Mouse (Mus musculus) hindbrain, embryonic 11.5 days (tissue): ENCODE results near the gene Stmn1. TPM values are rescaled to one million over a fixed set of nuclear protein-coding genes. Genes with fewer than 3 reads are reported as not detected.
A peak's percentile ranks its signal among the peaks of the same experiment; 100 is the strongest.

ENCODE experiments used
- ATAC-seq: fragments of 200-750 bp; cut with Nextera tagmentation; 2 replicates; pipeline ENCODE4 v1.8.0; 2017; ENCODE audit warnings: mild to moderate bottlenecking, moderate TSS enrichment, moderate library complexity; ENCODE audit not compliant: low FRiP score
- DNase-seq: peaks from one replicate; pipeline ENCODE4 v3.0.0-alpha.2; 2015; ENCODE audit warnings: low spot score
- H3K27ac ChIP-seq: fragments of 300-500 bp; sonication (generic); 2 replicates; pipeline ENCODE4 v1.5.1; 2014; ENCODE audit warnings: mild to moderate bottlenecking, low read depth, low read length
- H3K27me3 ChIP-seq: fragments of 300-500 bp; sonication (generic); 2 replicates; pipeline ENCODE4 v1.6.1; 2014; ENCODE audit warnings: mild to moderate bottlenecking, low read length, moderate library complexity, mixed read lengths; ENCODE audit not compliant: control insufficient read depth, insufficient read depth
- H3K36me3 ChIP-seq: fragments of 300-500 bp; sonication (generic); 2 replicates; pipeline ENCODE4 v1.6.1; 2014; ENCODE audit warnings: mild to moderate bottlenecking, low read length, moderate library complexity, mixed read lengths; ENCODE audit not compliant: control insufficient read depth, insufficient read depth
- H3K4me1 ChIP-seq: fragments of 300-500 bp; sonication (generic); replicated peaks from 2 replicates; pipeline ENCODE4 v1.6.1; 2014; ENCODE audit warnings: low read length, mixed read lengths; ENCODE audit not compliant: control insufficient read depth, insufficient read depth
- H3K4me2 ChIP-seq: fragments of 300-500 bp; sonication (generic); replicated peaks from 2 replicates; pipeline ENCODE4 v1.6.1; 2014; ENCODE audit warnings: mild to moderate bottlenecking, low read depth, low read length
- H3K4me3 ChIP-seq: fragments of 300-500 bp; sonication (generic); 2 replicates; pipeline ENCODE4 v1.5.1; 2014; ENCODE audit warnings: low read depth, low read length
- H3K9ac ChIP-seq: fragments of 300-500 bp; sonication (generic); 2 replicates; pipeline ENCODE4 v1.6.1; 2014; ENCODE audit warnings: low read depth, low read length
- H3K9me3 ChIP-seq: fragments of 300-500 bp; sonication (generic); 2 replicates; pipeline ENCODE4 v1.6.1; 2016; ENCODE audit warnings: low read length; ENCODE audit not compliant: control insufficient read depth
- WGBS: fragments of 180-500 bp; shearing (Covaris S2); extraction: QIAGEN DNeasy Blood & Tissue Kit; methylation state at CpG from one replicate; pipeline ENCODE4 v1.1.7; 2014; 5-methylcytosine and 5-hydroxymethylcytosine counted together
- polyA plus RNA-seq: library from polyadenylated mRNA; unstranded; fragments of >200 nt; fragmentation: Nextera tagmentation; extraction: Ambion mirVana; gene quantifications from 2 replicates; pipeline ENCODE4 v1.2.1, GENCODE M21; 2014

Stmn1 gene
- polyA plus RNA-seq, 1 experiment from 2014 or later = 4,492 TPM

- no peaks in the 10 kb centered on the region for H3K36me3 ChIP-seq
- ATAC-seq (peak; percentile 40), DNase-seq (peak; percentile 53)
- H3K27me3 ChIP-seq = peaks cover 4% of the 10 kb centered on the region
- peak overlapping the region; percentile 60 for H3K9ac ChIP-seq
- H3K9me3 ChIP-seq = no peaks in the 10 kb centered on the region
- H3K4me3 ChIP-seq = no peak overlapping the region
- H3K4me1 ChIP-seq = peaks cover 3% of the 10 kb centered on the region
- H3K27ac ChIP-seq = peak overlapping the region; percentile 88
- H3K4me2 ChIP-seq = peak overlapping the region; percentile 26; the same call in 1 of the 2 replicates
- 22% methylated on average over 20 of the region's 20 CpGs for WGBS
These were observed 17.5 kb upstream of the Stmn1 start for GRCm38 (mm10) chr4:134450392-134451195.

GRCm38 (mm10) chr4:134451484-134451883 lies 16.6 kb upstream of the Stmn1 start:
- no peaks in the 10 kb centered on the region for H3K9me3 ChIP-seq
- no peak for DNase-seq
- H3K27me3 ChIP-seq = peaks cover 4% of the 10 kb centered on the region
- H3K4me2 ChIP-seq = no peak overlapping the region
- H3K4me1 ChIP-seq = peaks cover 3% of the 10 kb centered on the region
- no peak for ATAC-seq
- H3K27ac ChIP-seq = no peak overlapping the region
- no peak overlapping the region for H3K4me3 ChIP-seq
- H3K9ac ChIP-seq = no peak overlapping the region
- H3K36me3 ChIP-seq = no peaks in the 10 kb centered on the region
- WGBS = 56% methylated on average over 9 of the region's 9 CpGs

- H3K4me1 ChIP-seq = peaks cover 3% of the 10 kb centered on the region
- H3K36me3 ChIP-seq = no peaks in the 10 kb centered on the region
- ATAC-seq (no peak), DNase-seq (peak; percentile 41)
- H3K27ac ChIP-seq = no peak overlapping the region
- H3K4me2 ChIP-seq = peak overlapping the region; percentile 26
- H3K9me3 ChIP-seq = no peaks in the 10 kb centered on the region
- no peak overlapping the region for H3K9ac ChIP-seq
- H3K27me3 ChIP-seq = peaks cover 4% of the 10 kb centered on the region
- H3K4me3 ChIP-seq = no peak overlapping the region
- 22% methylated on average over 34 of the region's 34 CpGs for WGBS
These were observed 14.3 kb upstream of the Stmn1 start for GRCm38 (mm10) chr4:134453619-134454400.

GRCm38 (mm10) chr4:134455310-134455709 lies 12.8 kb upstream of the Stmn1 start:
- ATAC-seq = no peak
- Histone ChIP-seq H3K4me2 (no peak overlapping the region), H3K4me3 (no peak overlapping the region), H3K36me3 (no peaks in the 10 kb centered on the region), H3K27me3 (peaks cover 4% of the 10 kb centered on the region), H3K27ac (no peak overlapping the region), H3K9me3 (no peaks in the 10 kb centered on the region), H3K9ac (no peak overlapping the region), H3K4me1 (peaks cover 3% of the 10 kb centered on the region)
- whole genome bisulfite sequencing = 39% methylated on average over 6 of the region's 6 CpGs
- no peak for DNase-seq

GRCm38 (mm10) chr4:134457130-134457825 lies 10.8 kb upstream of the Stmn1 start:
- 64% methylated on average over 7 of the region's 7 CpGs for WGBS
- H3K27ac ChIP-seq = no peak overlapping the region
- H3K9me3 ChIP-seq = no peaks in the 10 kb centered on the region
- H3K4me1 ChIP-seq = no peaks in the 10 kb centered on the region
- H3K9ac ChIP-seq = no peak overlapping the region
- peaks cover 4% of the 10 kb centered on the region for H3K27me3 ChIP-seq
- no peak overlapping the region for H3K4me3 ChIP-seq
- H3K4me2 ChIP-seq = no peak overlapping the region
- ATAC-seq (no peak), DNase-seq (no peak)
- no peaks in the 10 kb centered on the region for H3K36me3 ChIP-seq

- H3K4me1 ChIP-seq = no peaks in the 10 kb centered on the region
- H3K9me3 ChIP-seq = no peaks in the 10 kb centered on the region
- H3K27ac ChIP-seq = no peak overlapping the region
- no peak overlapping the region for H3K4me2 ChIP-seq
- ATAC-seq = no peak
- H3K9ac ChIP-seq = no peak overlapping the region
- H3K36me3 ChIP-seq = no peaks in the 10 kb centered on the region
- 78% methylated on average over 5 of the region's 5 CpGs for WGBS
- no peak overlapping the region for H3K4me3 ChIP-seq
- peaks cover under 1% of the 10 kb centered on the region for H3K27me3 ChIP-seq
- DNase-seq = no peak
These were observed 9.3 kb upstream of the Stmn1 start for GRCm38 (mm10) chr4:134458856-134459255.

GRCm38 (mm10) chr4:134460277-134460676 lies 7.8 kb upstream of the Stmn1 start:
- Histone ChIP-seq H3K27me3 (no peaks in the 10 kb centered on the region), H3K4me3 (no peak overlapping the region), H3K4me2 (no peak overlapping the region), H3K27ac (no peak overlapping the region), H3K36me3 (no peaks in the 10 kb centered on the region), H3K9me3 (no peaks in the 10 kb centered on the region), H3K4me1 (no peaks in the 10 kb centered on the region), H3K9ac (no peak overlapping the region)
- DNase-seq (no peak), ATAC-seq (no peak)
- whole genome bisulfite sequencing = 87% methylated on average over 10 of the region's 10 CpGs

GRCm38 (mm10) chr4:134461252-134461651 lies 6.9 kb upstream of the Stmn1 start:
- no peaks in the 10 kb centered on the region for H3K9me3 ChIP-seq
- no peaks in the 10 kb centered on the region for H3K36me3 ChIP-seq
- H3K27ac ChIP-seq = no peak overlapping the region
- WGBS = 85% methylated on average over 5 of the region's 5 CpGs
- H3K4me2 ChIP-seq = no peak overlapping the region
- H3K4me1 ChIP-seq = no peaks in the 10 kb centered on the region
- H3K27me3 ChIP-seq = no peaks in the 10 kb centered on the region
- H3K9ac ChIP-seq = no peak overlapping the region
- H3K4me3 ChIP-seq = no peak overlapping the region
- ATAC-seq (no peak), DNase-seq (no peak)
